Mouse (Mus musculus): ENCODE results near the gene Tmbim4. TPM values are rescaled to one million over a fixed set of nuclear protein-coding genes. Genes with fewer than 3 reads are reported as not detected.

Gene Tmbim4
- 85.4 and 102 TPM in 2 replicates for polyA plus RNA-seq (2014; fragmentation: Nextera tagmentation; extraction: Ambion mirVana)

- no peak within 1 kb of the TSS for H3K27ac ChIP-seq (ENCODE audit: low read depth, low read length)
- H3K9ac ChIP-seq (ENCODE audit: low read length), result peak within 1 kb of the TSS; percentile 46
- H3K27me3 ChIP-seq (replicated peaks; ENCODE audit: control insufficient read depth, insufficient read depth, low read length), result peaks cover 14% of the 10 kb centered on the region
- H3K9me3 ChIP-seq (replicated peaks; ENCODE audit: control insufficient read depth, low read length), result no peaks in the 10 kb centered on the region
- peak within 1 kb of the TSS; percentile 73 for H3K4me2 ChIP-seq (ENCODE audit: low read length)
- H3K4me1 ChIP-seq (ENCODE audit: control insufficient read depth, insufficient read depth, low read length), result peaks cover 4% of the 10 kb centered on the region
- DNase-seq (ENCODE audit: low spot score), result peak; percentile 17
- peak within 1 kb of the TSS; percentile 42 for H3K4me3 ChIP-seq (ENCODE audit: low read depth, low read length)
- 2% methylated on average over 61 of the region's 65 CpGs for WGBS
- no peaks in the 10 kb centered on the region for H3K36me3 ChIP-seq (ENCODE audit: control insufficient read depth, insufficient read depth, low read length)
- ATAC-seq, result peak; percentile 52; the same call in 1 of the 2 replicates
Measured at GRCm38 (mm10) chr10:120201131-120201921, at the start of gene Tmbim4. Gene Tmbim4, plus strand, starts transcription at chr10:120201590.

- no peaks in the 10 kb centered on the region for H3K27me3 ChIP-seq (replicated peaks; ENCODE audit: control insufficient read depth, insufficient read depth, low read length)
- H3K4me2 ChIP-seq (ENCODE audit: low read length), result no peak overlapping the region
- no peak overlapping the region for H3K9ac ChIP-seq (ENCODE audit: low read length)
- ATAC-seq (no peak), DNase-seq (ENCODE audit: low spot score) (no peak)
- no peaks in the 10 kb centered on the region for H3K9me3 ChIP-seq (replicated peaks; ENCODE audit: control insufficient read depth, low read length)
- 94% methylated on average over 7 of the region's 7 CpGs for WGBS
- H3K4me3 ChIP-seq (ENCODE audit: low read depth, low read length), result no peak overlapping the region
- H3K4me1 ChIP-seq (ENCODE audit: control insufficient read depth, insufficient read depth, low read length), result no peaks in the 10 kb centered on the region
- no peak overlapping the region for H3K27ac ChIP-seq (ENCODE audit: low read depth, low read length)
- no peaks in the 10 kb centered on the region for H3K36me3 ChIP-seq (ENCODE audit: control insufficient read depth, insufficient read depth, low read length)
Measured at GRCm38 (mm10) chr10:120151672-120152071, 49.7 kb upstream of the Tmbim4 start.

GRCm38 (mm10) chr10:120153911-120154310 is 47.5 kb upstream of the Tmbim4 start:
- Histone ChIP-seq H3K27ac (ENCODE audit: low read depth, low read length) (no peak overlapping the region), H3K9ac (ENCODE audit: low read length) (no peak overlapping the region), H3K27me3 (replicated peaks; ENCODE audit: control insufficient read depth, insufficient read depth, low read length) (no peaks in the 10 kb centered on the region), H3K4me1 (ENCODE audit: control insufficient read depth, insufficient read depth, low read length) (no peaks in the 10 kb centered on the region), H3K4me3 (ENCODE audit: low read depth, low read length) (no peak overlapping the region), H3K36me3 (ENCODE audit: control insufficient read depth, insufficient read depth, low read length) (no peaks in the 10 kb centered on the region), H3K4me2 (ENCODE audit: low read length) (no peak overlapping the region), H3K9me3 (replicated peaks; ENCODE audit: control insufficient read depth, low read length) (no peaks in the 10 kb centered on the region)
- WGBS, result 86% methylated on average over 2 of the region's 2 CpGs
- ATAC-seq, result no peak
- DNase-seq (ENCODE audit: low spot score), result no peak

GRCm38 (mm10) chr10:120160533-120160932 is 40.9 kb upstream of the Tmbim4 start:
- WGBS, result 86% methylated on average over 9 of the region's 9 CpGs
- Histone ChIP-seq H3K4me3 (ENCODE audit: low read depth, low read length) (no peak overlapping the region), H3K27me3 (replicated peaks; ENCODE audit: control insufficient read depth, insufficient read depth, low read length) (no peaks in the 10 kb centered on the region), H3K36me3 (ENCODE audit: control insufficient read depth, insufficient read depth, low read length) (no peaks in the 10 kb centered on the region), H3K9me3 (replicated peaks; ENCODE audit: control insufficient read depth, low read length) (no peaks in the 10 kb centered on the region), H3K4me2 (ENCODE audit: low read length) (no peak overlapping the region), H3K9ac (ENCODE audit: low read length) (no peak overlapping the region), H3K4me1 (ENCODE audit: control insufficient read depth, insufficient read depth, low read length) (no peaks in the 10 kb centered on the region), H3K27ac (ENCODE audit: low read depth, low read length) (no peak overlapping the region)
- ATAC-seq (no peak), DNase-seq (ENCODE audit: low spot score) (no peak)

- 86% methylated on average over 10 of the region's 10 CpGs for WGBS
- no peak for DNase-seq (ENCODE audit: low spot score)
- no peaks in the 10 kb centered on the region for H3K27me3 ChIP-seq (replicated peaks; ENCODE audit: control insufficient read depth, insufficient read depth, low read length)
- H3K36me3 ChIP-seq (ENCODE audit: control insufficient read depth, insufficient read depth, low read length), result no peaks in the 10 kb centered on the region
- H3K4me2 ChIP-seq (ENCODE audit: low read length), result no peak overlapping the region
- H3K9ac ChIP-seq (ENCODE audit: low read length), result no peak overlapping the region
- H3K27ac ChIP-seq (ENCODE audit: low read depth, low read length), result no peak overlapping the region
- ATAC-seq, result no peak
- no peaks in the 10 kb centered on the region for H3K9me3 ChIP-seq (replicated peaks; ENCODE audit: control insufficient read depth, low read length)
- H3K4me3 ChIP-seq (ENCODE audit: low read depth, low read length), result no peak overlapping the region
- H3K4me1 ChIP-seq (ENCODE audit: control insufficient read depth, insufficient read depth, low read length), result no peaks in the 10 kb centered on the region
Measured at GRCm38 (mm10) chr10:120162840-120163239, 38.5 kb upstream of the Tmbim4 start.

- H3K4me1 ChIP-seq (ENCODE audit: control insufficient read depth, insufficient read depth, low read length), result no peaks in the 10 kb centered on the region
- no peak overlapping the region for H3K4me2 ChIP-seq (ENCODE audit: low read length)
- DNase-seq (ENCODE audit: low spot score), result no peak
- no peak overlapping the region for H3K27ac ChIP-seq (ENCODE audit: low read depth, low read length)
- no peak overlapping the region for H3K4me3 ChIP-seq (ENCODE audit: low read depth, low read length)
- no peak overlapping the region for H3K9ac ChIP-seq (ENCODE audit: low read length)
- no peak for ATAC-seq
- H3K36me3 ChIP-seq (ENCODE audit: control insufficient read depth, insufficient read depth, low read length), result no peaks in the 10 kb centered on the region
- 92% methylated on average over 7 of the region's 7 CpGs for WGBS
- no peaks in the 10 kb centered on the region for H3K27me3 ChIP-seq (replicated peaks; ENCODE audit: control insufficient read depth, insufficient read depth, low read length)
- H3K9me3 ChIP-seq (replicated peaks; ENCODE audit: control insufficient read depth, low read length), result no peaks in the 10 kb centered on the region
Measured at GRCm38 (mm10) chr10:120163490-120163889, 37.9 kb upstream of the Tmbim4 start.

- DNase-seq (ENCODE audit: low spot score) (no peak), ATAC-seq (no peak)
- Histone ChIP-seq H3K9me3 (replicated peaks; ENCODE audit: control insufficient read depth, low read length) (no peaks in the 10 kb centered on the region), H3K36me3 (ENCODE audit: control insufficient read depth, insufficient read depth, low read length) (no peaks in the 10 kb centered on the region), H3K9ac (ENCODE audit: low read length) (no peak overlapping the region), H3K27ac (ENCODE audit: low read depth, low read length) (no peak overlapping the region), H3K4me1 (ENCODE audit: control insufficient read depth, insufficient read depth, low read length) (no peaks in the 10 kb centered on the region), H3K4me3 (ENCODE audit: low read depth, low read length) (no peak overlapping the region), H3K4me2 (ENCODE audit: low read length) (no peak overlapping the region), H3K27me3 (replicated peaks; ENCODE audit: control insufficient read depth, insufficient read depth, low read length) (no peaks in the 10 kb centered on the region)
- 86% methylated on average over 19 of the region's 19 CpGs for WGBS
Measured at GRCm38 (mm10) chr10:120164931-120165792, 36.2 kb upstream of the Tmbim4 start.

GRCm38 (mm10) chr10:120165793-120166503 is 35.4 kb upstream of the Tmbim4 start:
- Histone ChIP-seq H3K27ac (ENCODE audit: low read depth, low read length) (no peak overlapping the region), H3K4me2 (ENCODE audit: low read length) (no peak overlapping the region), H3K27me3 (replicated peaks; ENCODE audit: control insufficient read depth, insufficient read depth, low read length) (no peaks in the 10 kb centered on the region), H3K4me3 (ENCODE audit: low read depth, low read length) (no peak overlapping the region), H3K4me1 (ENCODE audit: control insufficient read depth, insufficient read depth, low read length) (no peaks in the 10 kb centered on the region), H3K36me3 (ENCODE audit: control insufficient read depth, insufficient read depth, low read length) (no peaks in the 10 kb centered on the region), H3K9ac (ENCODE audit: low read length) (no peak overlapping the region), H3K9me3 (replicated peaks; ENCODE audit: control insufficient read depth, low read length) (no peaks in the 10 kb centered on the region)
- WGBS, result 90% methylated on average over 17 of the region's 17 CpGs
- DNase-seq (ENCODE audit: low spot score) (no peak), ATAC-seq (no peak)
